Mouse (Mus musculus) CH12.LX (cell line): ENCODE results near the gene Slfn14. TPM values are rescaled to one million over a fixed set of nuclear protein-coding genes. Genes with fewer than 3 reads are reported as not detected.
A peak's percentile ranks its signal among the peaks of the same experiment; 100 is the strongest.

Source experiments
- DNase-seq: peaks from one replicate; pipeline ENCODE4 v3.0.0-alpha.2; 2013; ENCODE audit errors: extremely low read depth
- H3K27ac ChIP-seq: 2 replicates; pipeline ENCODE4 v1.5.1; 2012; ENCODE audit warnings: low read depth, mild to moderate bottlenecking, control low read depth, moderate library complexity; ENCODE audit not compliant: insufficient read depth
- H3K27me3 ChIP-seq: replicated peaks from 2 replicates; pipeline ENCODE3; 2012; ENCODE audit warnings: inconsistent platforms
- H3K36me3 ChIP-seq, 2 experiments: replicated peaks in 1 of 2; 2 replicates each; pipeline versions ENCODE3 to v1.6.1; 2012; ENCODE audit warnings: inconsistent platforms in 1 of 2, low read length in 1 of 2, mild to moderate bottlenecking in 1 of 2, mixed read lengths in 1 of 2, moderate library complexity in 1 of 2; ENCODE audit not compliant: control insufficient read depth in 1 of 2, insufficient read depth in 1 of 2
- H3K4me1 ChIP-seq, 2 experiments: 2 replicates each; pipeline ENCODE4 v1.6.1; 2012; ENCODE audit warnings: inconsistent platforms in 1 of 2, moderate library complexity in 1 of 2; ENCODE audit not compliant: insufficient read depth in 2 of 2, control insufficient read depth in 1 of 2
- H3K4me2 ChIP-seq: 2 replicates; pipeline ENCODE4 v1.6.1; 2012; ENCODE audit warnings: low read depth, mild to moderate bottlenecking, control low read depth; ENCODE audit not compliant: poor library complexity, insufficient read depth, severe bottlenecking
- H3K4me3 ChIP-seq, 3 experiments: fragments of 150-350 bp in 1 of 3; sonication (generic) in 1 of 3; replicated peaks in 1 of 3; 2 replicates each; pipeline versions ENCODE3 to v1.5.1; 2011 to 2012; ENCODE audit warnings: low read depth in 2 of 3, low read length in 2 of 3, mild to moderate bottlenecking in 2 of 3, moderate library complexity in 2 of 3, control low read depth in 1 of 3, improper control_type of control experiment in 1 of 3, inconsistent platforms in 1 of 3, mixed read lengths in 1 of 3; ENCODE audit not compliant: poor library complexity in 1 of 3
- H3K79me2 ChIP-seq: replicated peaks from 2 replicates; pipeline ENCODE4 v1.6.1; 2012; ENCODE audit warnings: mild to moderate bottlenecking, moderate library complexity; ENCODE audit not compliant: control insufficient read depth, poor library complexity, insufficient read depth, severe bottlenecking; ENCODE audit errors: extremely low read depth
- H3K9ac ChIP-seq: 2 replicates; pipeline ENCODE4 v1.6.1; 2012; ENCODE audit warnings: low read depth, mild to moderate bottlenecking, control low read depth, moderate library complexity; ENCODE audit not compliant: insufficient read depth
- H3K9me3 ChIP-seq: replicated peaks from 2 replicates; pipeline ENCODE3; 2012; ENCODE audit warnings: low read length, inconsistent platforms, mixed read lengths
- BHLHE40 ChIP-seq: IDR thresholded peaks from 2 replicates; pipeline ENCODE4 v1.6.1; 2011; ENCODE audit warnings: mild to moderate bottlenecking, low read depth, low read length, improper control_type of control experiment
- CHD1 ChIP-seq: IDR thresholded peaks from 2 replicates; pipeline ENCODE4 v1.6.1; 2012; ENCODE audit warnings: low read depth, low read length, improper control_type of control experiment, inconsistent platforms
- CHD2 ChIP-seq: IDR thresholded peaks from 2 replicates; pipeline ENCODE4 v1.6.1; 2011; ENCODE audit warnings: low read length, improper control_type of control experiment
- CTCF ChIP-seq, 2 experiments: IDR thresholded peaks in 1 of 2; conservative IDR thresholded peaks in 1 of 2; 2 replicates each; pipeline ENCODE4 v1.5.1; 2011 to 2012; ENCODE audit warnings: low read depth in 2 of 2, low read length in 2 of 2, improper control_type of control experiment in 1 of 2, inconsistent platforms in 1 of 2, mild to moderate bottlenecking in 1 of 2, moderate library complexity in 1 of 2
- E2F4 ChIP-seq: IDR thresholded peaks from 2 replicates; pipeline ENCODE4 v1.6.1; 2011; ENCODE audit warnings: low read depth, low read length, improper control_type of control experiment; ENCODE audit not compliant: insufficient replicate concordance
- ELF1 ChIP-seq: IDR thresholded peaks from 2 replicates; pipeline ENCODE4 v1.6.1; 2014; ENCODE audit warnings: low read depth, mild to moderate bottlenecking, inconsistent platforms, low read length, improper control_type of control experiment
- EP300 ChIP-seq: IDR thresholded peaks from 2 replicates; pipeline ENCODE4 v1.6.1; 2011; ENCODE audit warnings: low read length, improper control_type of control experiment
- ETS1 ChIP-seq: conservative IDR thresholded peaks from 2 replicates; pipeline ENCODE4 v1.6.1; 2012; ENCODE audit warnings: low read depth, mild to moderate bottlenecking, inconsistent platforms, low read length, improper control_type of control experiment, moderate library complexity
- GABPA ChIP-seq: IDR thresholded peaks from 2 replicates; pipeline ENCODE4 v1.6.1; 2012; ENCODE audit warnings: low read depth, low read length, improper control_type of control experiment, inconsistent platforms; ENCODE audit not compliant: insufficient replicate concordance
- HCFC1 ChIP-seq: IDR thresholded peaks from 2 replicates; pipeline ENCODE4 v1.6.1; 2012; ENCODE audit warnings: low read depth, mild to moderate bottlenecking, inconsistent platforms, low read length, improper control_type of control experiment
- IRF4 ChIP-seq: IDR thresholded peaks from 2 replicates; pipeline ENCODE4 v1.6.1; 2014; ENCODE audit warnings: low read depth, mild to moderate bottlenecking, inconsistent platforms, low read length, improper control_type of control experiment
- JUN ChIP-seq: IDR thresholded peaks from 2 replicates; pipeline ENCODE4 v1.6.1; 2011; ENCODE audit warnings: low read depth, mild to moderate bottlenecking, low read length, improper control_type of control experiment, moderate library complexity; ENCODE audit not compliant: insufficient read depth
- JUND ChIP-seq: conservative IDR thresholded peaks from 2 replicates; pipeline ENCODE4 v1.6.1; 2011; ENCODE audit warnings: low read depth, low read length, improper control_type of control experiment
- KAT2A ChIP-seq: IDR thresholded peaks from 2 replicates; pipeline ENCODE4 v1.6.1; 2012; ENCODE audit warnings: low read length, improper control_type of control experiment, inconsistent platforms; ENCODE audit not compliant: insufficient replicate concordance
- MAFK ChIP-seq: IDR thresholded peaks from 2 replicates; pipeline ENCODE4 v1.6.1; 2011; ENCODE audit warnings: low read length, improper control_type of control experiment; ENCODE audit not compliant: insufficient replicate concordance
- MAX ChIP-seq: IDR thresholded peaks from 2 replicates; pipeline ENCODE4 v1.6.1; 2011; ENCODE audit warnings: low read length, improper control_type of control experiment
- MAZ ChIP-seq: IDR thresholded peaks from 2 replicates; pipeline ENCODE4 v1.6.1; 2012; ENCODE audit warnings: low read depth, mild to moderate bottlenecking, inconsistent platforms, low read length, improper control_type of control experiment, moderate library complexity
- MEF2A ChIP-seq: IDR thresholded peaks from 2 replicates; pipeline ENCODE4 v1.6.1; 2014; ENCODE audit warnings: low read depth, mild to moderate bottlenecking, inconsistent platforms, low read length, improper control_type of control experiment, borderline replicate concordance
- MXI1 ChIP-seq: IDR thresholded peaks from 2 replicates; pipeline ENCODE4 v1.6.1; 2011; ENCODE audit warnings: mild to moderate bottlenecking, low read depth, low read length, improper control_type of control experiment
- MYC ChIP-seq: IDR thresholded peaks from 2 replicates; pipeline ENCODE4 v1.6.1; 2011; ENCODE audit warnings: low read depth, mild to moderate bottlenecking, improper control_type of control experiment, low read length
- NELFE ChIP-seq: IDR thresholded peaks from 2 replicates; pipeline ENCODE4 v1.6.1; 2011; ENCODE audit warnings: low read depth, low read length, improper control_type of control experiment
- NRF1 ChIP-seq: IDR thresholded peaks from 2 replicates; pipeline ENCODE4 v1.6.1; 2014; ENCODE audit warnings: low read depth, mild to moderate bottlenecking, inconsistent platforms, low read length, improper control_type of control experiment, moderate library complexity
- PAX5 ChIP-seq: IDR thresholded peaks from 2 replicates; pipeline ENCODE4 v1.6.1; 2012; ENCODE audit warnings: low read length, inconsistent platforms, mixed read lengths
- POLR2A ChIP-seq: IDR thresholded peaks from 2 replicates; pipeline ENCODE4 v1.6.1; 2011; ENCODE audit warnings: low read depth, mild to moderate bottlenecking, improper control_type of control experiment, low read length
- POLR2AphosphoS2 ChIP-seq: IDR thresholded peaks from 2 replicates; pipeline ENCODE4 v1.6.1; 2011; ENCODE audit warnings: low read depth, low read length, improper control_type of control experiment
- RAD21 ChIP-seq: IDR thresholded peaks from 2 replicates; pipeline ENCODE4 v1.6.1; 2011; ENCODE audit warnings: low read depth, mild to moderate bottlenecking, low read length, improper control_type of control experiment, moderate library complexity
- RCOR1 ChIP-seq: conservative IDR thresholded peaks from 2 replicates; pipeline ENCODE4 v1.6.1; 2012; ENCODE audit warnings: low read depth, mild to moderate bottlenecking, inconsistent platforms, low read length, improper control_type of control experiment
- SIN3A ChIP-seq: IDR thresholded peaks from 2 replicates; pipeline ENCODE4 v1.6.1; 2012; ENCODE audit warnings: low read length, improper control_type of control experiment, inconsistent platforms
- SMC3 ChIP-seq: IDR thresholded peaks from 2 replicates; pipeline ENCODE4 v1.6.1; 2011; ENCODE audit warnings: low read depth, low read length, improper control_type of control experiment
- TBP ChIP-seq: conservative IDR thresholded peaks from 2 replicates; pipeline ENCODE4 v1.6.1; 2011; ENCODE audit warnings: low read depth, low read length, improper control_type of control experiment
- TCF12 ChIP-seq: IDR thresholded peaks from 2 replicates; pipeline ENCODE4 v1.6.1; 2014; ENCODE audit warnings: low read depth, mild to moderate bottlenecking, inconsistent platforms, low read length, improper control_type of control experiment
- UBTF ChIP-seq: IDR thresholded peaks from 2 replicates; pipeline ENCODE4 v1.6.1; 2012; ENCODE audit warnings: low read depth, mild to moderate bottlenecking, inconsistent platforms, low read length, improper control_type of control experiment, moderate library complexity
- USF1 ChIP-seq: IDR thresholded peaks from 2 replicates; pipeline ENCODE4 v1.6.1; 2014; ENCODE audit warnings: low read depth, mild to moderate bottlenecking, inconsistent platforms, low read length, improper control_type of control experiment
- USF2 ChIP-seq: conservative IDR thresholded peaks from 2 replicates; pipeline ENCODE4 v1.6.1; 2011; ENCODE audit warnings: low read depth, low read length, improper control_type of control experiment
- ZC3H11A ChIP-seq: IDR thresholded peaks from 2 replicates; pipeline ENCODE4 v1.6.1; 2012; ENCODE audit warnings: low read depth, mild to moderate bottlenecking, inconsistent platforms, low read length, improper control_type of control experiment
- ZKSCAN1 ChIP-seq: IDR thresholded peaks from 2 replicates; pipeline ENCODE4 v1.6.1; 2012; ENCODE audit warnings: low read depth, inconsistent platforms, low read length, improper control_type of control experiment, borderline replicate concordance
- ZMIZ1 ChIP-seq: IDR thresholded peaks from 2 replicates; pipeline ENCODE4 v1.6.1; 2012; ENCODE audit warnings: low read depth, mild to moderate bottlenecking, inconsistent platforms, low read length, improper control_type of control experiment
- ZNF384 ChIP-seq: IDR thresholded peaks from 2 replicates; pipeline ENCODE4 v1.6.1; 2012; ENCODE audit warnings: low read depth, low read length, improper control_type of control experiment, inconsistent platforms
- dilution Hi-C: fragments of 300-500 bp; cut with MboI; formaldehyde crosslinking; loops from 2 replicates; pipeline ENCODE4 v1.14.3; 2020; ENCODE audit warnings: low sequenced_read_pairs; ENCODE audit not compliant: extremely low pct_unique_long_range_greater_than_20kb, extremely low pct_ligation_motif_present
- in situ Hi-C: fragments of 300-500 bp; cut with MboI; formaldehyde crosslinking; loops from 3 replicates; pipeline ENCODE4 v1.14.3; 2019; ENCODE audit warnings: low sequenced_read_pairs, low pct_ligation_motif_present, low pct_unique_long_range_greater_than_20kb, mixed read lengths
- polyA plus RNA-seq: library from polyadenylated mRNA; unstranded; fragments of >175 nt; gene quantifications from 2 replicates; pipeline ENCODE4 v1.2.1, GENCODE M21; 2012; ENCODE audit warnings: low read depth; ENCODE audit not compliant: insufficient read length
- total RNA-seq, 2 experiments: library from RNA; depleted of rRNA; stranded (reverse); fragments of 300-350 nt in 1 of 2; fragments of >200 nt in 1 of 2; gene quantifications; 2 replicates each; pipeline ENCODE4 v1.2.3; 2012 to 2014

Slfn14 gene
- total and polyA plus RNA-seq, 3 experiments, result not detected

- H3K4me2 ChIP-seq, result no peak overlapping the region
- no peaks in the 10 kb centered on the region for H3K9me3 ChIP-seq
- peaks cover 15 to 32% of the 10 kb centered on the region in 2 experiments for H3K36me3 ChIP-seq
- no peak overlapping the region for H3K27ac ChIP-seq
- DNase-seq, result no peak
- H3K9ac ChIP-seq, result no peak overlapping the region
- H3K79me2 ChIP-seq, result peaks cover 57% of the 10 kb centered on the region
- peaks cover 5 to 61% of the 10 kb centered on the region in 2 experiments for H3K4me1 ChIP-seq
- 0 out of 2 replicates have a peak, but pooled peaks have one; percentile 16 for TF ChIP-seq ETS1
- no peak for TF ChIP-seq MYC
- no peak for TF ChIP-seq USF2
- TF ChIP-seq HCFC1, result no peak; the same call in 1 of the 2 replicates
- TF ChIP-seq CHD2, result no peak
- TF ChIP-seq JUN, result no peak
- 0 out of 2 replicates have a peak, but pooled peaks have one; percentile 24 for TF ChIP-seq TCF12
- 0 out of 2 replicates have a peak, but pooled peaks have one; percentile 12 for TF ChIP-seq NRF1
- peak; percentile 92 for TF ChIP-seq IRF4
- no peak for TF ChIP-seq MAFK
- TF ChIP-seq ZC3H11A, result no peak
- no peak for TF ChIP-seq ELF1
- TF ChIP-seq CHD1, result no peak
- TF ChIP-seq MAZ, result 0 out of 2 replicates have a peak, but pooled peaks have one; percentile 38
- TF ChIP-seq RAD21, result no peak; the same call in 1 of the 2 replicates
- no peak for TF ChIP-seq ZKSCAN1
- TF ChIP-seq TBP, result no peak
- TF ChIP-seq POLR2A, result no peak
- TF ChIP-seq POLR2AphosphoS2, result no peak
- no peak for TF ChIP-seq E2F4
- TF ChIP-seq EP300, result peak; percentile 71
- TF ChIP-seq ZMIZ1, result no peak
- TF ChIP-seq NELFE, result no peak
- no peak for TF ChIP-seq SMC3
- no peak for TF ChIP-seq ZNF384
- peak; percentile 83 for TF ChIP-seq SIN3A
- TF ChIP-seq KAT2A, result no peak
- TF ChIP-seq CTCF (conservative IDR thresholded peaks at IDR 0.05 in 1 of 2, IDR thresholded peaks at IDR 0.05 in 1 of 2; ENCODE audit: low read depth in 2 of 2, low read length in 2 of 2), result no peak
- peak; percentile 22 for TF ChIP-seq BHLHE40
- no peak; the same call in 1 of the 2 replicates for TF ChIP-seq MEF2A
- no peak for TF ChIP-seq JUND
- no peak; the same call in 1 of the 2 replicates for TF ChIP-seq RCOR1
- TF ChIP-seq UBTF, result no peak
- TF ChIP-seq GABPA, result no peak
- TF ChIP-seq PAX5, result no peak
- TF ChIP-seq MXI1, result peak; percentile 72; the same call in 1 of the 2 replicates
- peak; percentile 48 for TF ChIP-seq USF1
- peak; percentile 61 for TF ChIP-seq MAX
- no peaks in the 10 kb centered on the region for H3K27me3 ChIP-seq
- dilution Hi-C loops (no loop called here), in situ Hi-C loops (no loop called here)
- H3K4me3 ChIP-seq, result no peak overlapping the region
Observed at GRCm38 (mm10) chr11:83306700-83307253, 20.3 kb upstream of the Slfn14 start.
